In genomic region chr6:48817815-48818214, GRCm38 (mm10) we compare ENCODE assay signal across 9 mouse cellular contexts. TPM values are rescaled to one million over a fixed set of nuclear protein-coding genes. Genes with fewer than 3 reads are reported as not detected.
A peak's percentile ranks its signal among the peaks of the same experiment; 100 is the strongest.
DNase-seq lines count a peak whose midpoint lies in the region; ATAC-seq and TF ChIP-seq lines count a peak whose summit lies in the region.
"Had no signal": no experiment of that assay in that cellular context is flagged by ENCODE, and none has a peak within 500 bp of the region (broad histone marks: within the 10 kb centered on the region; RNA-seq: fewer than 3 reads in every experiment).

No protein-coding gene starts in this region.

- H3K36me3 ChIP-seq in forebrain, postnatal 0 days (ENCODE audit: insufficient read depth), result no peaks in the 10 kb centered on the region
- H3K36me3 ChIP-seq in kidney, postnatal 0 days (ENCODE audit: insufficient read depth, low read length), result no peaks in the 10 kb centered on the region
- H3K36me3 ChIP-seq: limb, embryonic 12.5 days had no signal

- TF ChIP-seq CTCF in forebrain, postnatal 0 days (IDR thresholded peaks at IDR 0.05; ENCODE audit: low read depth), result peak; percentile 83
- peak; percentile 98 for TF ChIP-seq CTCF in kidney, postnatal 0 days (IDR thresholded peaks at IDR 0.05; ENCODE audit: low read depth)

- WGBS in forebrain, postnatal 0 days, result 4% methylated on average over 6 of the region's 6 CpGs
- 7% methylated on average over 6 of the region's 6 CpGs for WGBS in kidney, postnatal 0 days

- peak; percentile 90 for DNase-seq in A20 (ENCODE audit: low read depth, low spot score)
- DNase-seq in CD8-positive naive resting alpha-beta T cell, adult 2 months (ENCODE audit: low read depth in 2 of 2, low spot score in 2 of 2), result peak; percentile 57 to 69
- DNase-seq in c-Kit-negative CD71-positive TER-119-positive erythroid progenitor cells, embryonic 14.5 days (ENCODE audit: low read depth, low spot score), result peak; percentile 32
- DNase-seq in forebrain, postnatal 0 days, result peak; percentile 85
- peak; percentile 93 for DNase-seq in kidney, postnatal 0 days (ENCODE audit: low spot score)
- peak; percentile 68 to 80 for DNase-seq in lung, adult 18-20 months
- DNase-seq in right cerebral cortex, postnatal 10 days (ENCODE audit: low spot score in 2 of 2), result peak; percentile 80 to 84
- DNase-seq in urinary bladder, postnatal 4 days (ENCODE audit: low spot score in 2 of 2), result peak; percentile 43 to 76

- ATAC-seq in forebrain, postnatal 0 days, result peak; percentile 34; the same call in 1 of the 2 replicates
- ATAC-seq in kidney, postnatal 0 days (replicated peaks; ENCODE audit: low FRiP score, low read depth), result no peak

- no peaks in the 10 kb centered on the region for H3K27me3 ChIP-seq in forebrain, postnatal 0 days (ENCODE audit: insufficient read depth, low read length)
- H3K27me3 ChIP-seq in kidney, postnatal 0 days (ENCODE audit: insufficient read depth, low read length), result no peaks in the 10 kb centered on the region
- H3K27me3 ChIP-seq: limb, embryonic 12.5 days had no signal

- no peak overlapping the region for H3K4me2 ChIP-seq in forebrain, postnatal 0 days (ENCODE audit: low read depth)
- no peak overlapping the region for H3K4me2 ChIP-seq in kidney, postnatal 0 days (ENCODE audit: low read length)
- H3K4me2 ChIP-seq: limb, embryonic 12.5 days had no signal

- H3K4me1 ChIP-seq in forebrain, postnatal 0 days (ENCODE audit: insufficient read depth), result no peaks in the 10 kb centered on the region
- H3K4me1 ChIP-seq in kidney, postnatal 0 days (replicated peaks; ENCODE audit: insufficient read depth, low read length), result no peaks in the 10 kb centered on the region
- H3K4me1 ChIP-seq: limb, embryonic 12.5 days had no signal

- no peak overlapping the region for H3K9ac ChIP-seq in forebrain, postnatal 0 days
- no peak overlapping the region for H3K9ac ChIP-seq in kidney, postnatal 0 days (ENCODE audit: low read depth, low read length)
- H3K9ac ChIP-seq: limb, embryonic 12.5 days had no signal

- no peaks in the 10 kb centered on the region for H3K9me3 ChIP-seq in forebrain, postnatal 0 days (ENCODE audit: low read length)
- no peaks in the 10 kb centered on the region for H3K9me3 ChIP-seq in kidney, postnatal 0 days (replicated peaks; ENCODE audit: low read length)
- H3K9me3 ChIP-seq: limb, embryonic 12.5 days had no signal

- H3K27ac ChIP-seq in forebrain, postnatal 0 days (ENCODE audit: low read depth, low read length), result no peak overlapping the region
- H3K27ac ChIP-seq in kidney, postnatal 0 days, result no peak overlapping the region
- H3K27ac ChIP-seq: limb, embryonic 12.5 days had no signal

- H3K4me3 ChIP-seq in forebrain, postnatal 0 days (ENCODE audit: low read depth, low read length), result no peak overlapping the region
- H3K4me3 ChIP-seq in kidney, postnatal 0 days (replicated peaks; ENCODE audit: low read depth, low read length), result no peak overlapping the region
- H3K4me3 ChIP-seq: limb, embryonic 12.5 days had no signal

RNA-seq across cellular contexts. Expression of gene Tmem176a, which starts 22.9 kb away (rescaled TPM):
- total RNA-seq in forebrain, postnatal 0 days (2014; rRNA removed), result 15.4 and 19.7 TPM in 2 replicates
- polyA plus RNA-seq in forebrain, postnatal 0 days (2015; fragmentation: Nextera tagmentation; extraction: Ambion mirVana), result 18.3 and 24.5 TPM in 2 replicates
- polyA plus RNA-seq in kidney, postnatal 0 days (2015; fragmentation: Nextera tagmentation; extraction: Ambion mirVana), result 315 and 333 TPM in 2 replicates

RNA-seq across cellular contexts. Expression of gene Tmem176b, which starts 23.5 kb away (rescaled TPM):
- 36.7 and 47.1 TPM in 2 replicates for total RNA-seq in forebrain, postnatal 0 days (2014; rRNA removed)
- 75.3 and 103 TPM in 2 replicates for polyA plus RNA-seq in forebrain, postnatal 0 days (2015; fragmentation: Nextera tagmentation; extraction: Ambion mirVana)
- 669 and 685 TPM in 2 replicates for polyA plus RNA-seq in kidney, postnatal 0 days (2015; fragmentation: Nextera tagmentation; extraction: Ambion mirVana)

RNA-seq across cellular contexts. Expression of gene Gimap3, which starts 47.2 kb away (rescaled TPM):
- not detected in 2 replicates for total RNA-seq in forebrain, postnatal 0 days (2014; rRNA removed)
- not detected in 2 replicates for polyA plus RNA-seq in forebrain, postnatal 0 days (2015; fragmentation: Nextera tagmentation; extraction: Ambion mirVana)
- polyA plus RNA-seq in kidney, postnatal 0 days (2015; fragmentation: Nextera tagmentation; extraction: Ambion mirVana), result 0.13 and 0.17 TPM in 2 replicates
- polyA plus RNA-seq: limb, embryonic 12.5 days had no signal

RNA-seq across cellular contexts. Expression of gene Aoc1, which starts 54.9 kb away (rescaled TPM):
- total RNA-seq in forebrain, postnatal 0 days (2014; rRNA removed), result 1.6 TPM in 1 of 2 replicates, not detected in the other
- polyA plus RNA-seq in forebrain, postnatal 0 days (2015; fragmentation: Nextera tagmentation; extraction: Ambion mirVana), result 0.20 TPM in 1 of 2 replicates, not detected in the other
- 9.9 and 11.0 TPM in 2 replicates for polyA plus RNA-seq in kidney, postnatal 0 days (2015; fragmentation: Nextera tagmentation; extraction: Ambion mirVana)
- polyA plus RNA-seq: limb, embryonic 12.5 days had no signal

Comparison
In these comparisons a context has a peak if more than half of its experiments do, and no peak if none do; other contexts are left out.
1. DNase-seq: peak in every context shown above with its lines; median percentile 93 in kidney, postnatal 0 days; 90 in A20; 85 in forebrain, postnatal 0 days; 82 in right cerebral cortex, postnatal 10 days; 74 in lung, adult 18-20 months; 63 in CD8-positive naive resting alpha-beta T cell, adult 2 months; 60 in urinary bladder, postnatal 4 days; 32 in c-Kit-negative CD71-positive TER-119-positive erythroid progenitor cells, embryonic 14.5 days.
2. RNA of gene Tmem176a, which starts 22.9 kb away (polyA plus RNA-seq): 315 to 333 TPM in kidney, postnatal 0 days; 18.3 to 24.5 TPM in forebrain, postnatal 0 days; every median in the first group is over 10 times any median in the second.